Mouse (Mus musculus): ENCODE measurements around the gene F12. TPM values are rescaled to one million over a fixed set of nuclear protein-coding genes. Genes with fewer than 3 reads are reported as not detected.
A peak's percentile ranks its signal among the peaks of the same experiment; 100 is the strongest.

Gene F12
- total and polyA plus RNA-seq, 2 experiments from 2014 or later: 0.51 TPM; not detected in 1

GRCm38 (mm10) chr13:55465184-55465583, 38.6 kb upstream of the F12 start:
- peak overlapping the region; percentile 97 for H3K9ac ChIP-seq
- H3K36me3 ChIP-seq (ENCODE audit: insufficient read depth): peaks cover 5% of the 10 kb centered on the region; the same call in 1 of the 2 replicates
- peak overlapping the region; percentile 89 for H3K4me3 ChIP-seq (ENCODE audit: low read depth, low read length)
- DNase-seq (no peak), ATAC-seq (peak; percentile 9; the same call in 1 of the 2 replicates)
- H3K4me1 ChIP-seq (ENCODE audit: insufficient read depth): peaks cover 25% of the 10 kb centered on the region
- TF ChIP-seq CTCF (IDR thresholded peaks at IDR 0.05; ENCODE audit: low read depth): no peak
- H3K4me2 ChIP-seq (ENCODE audit: low read depth): peak overlapping the region; percentile 83
- H3K9me3 ChIP-seq (ENCODE audit: low read length): no peaks in the 10 kb centered on the region
- WGBS: 9% methylated on average over 3 of the region's 3 CpGs
- H3K27ac ChIP-seq (ENCODE audit: low read depth, low read length): peak overlapping the region; percentile 97
- H3K27me3 ChIP-seq (ENCODE audit: insufficient read depth, low read length): no peaks in the 10 kb centered on the region

- H3K4me1 ChIP-seq (ENCODE audit: insufficient read depth): peaks cover 22% of the 10 kb centered on the region
- peak; percentile 77 for ATAC-seq
Observed at GRCm38 (mm10) chr13:55464027-55464884, 37.7 kb upstream of the F12 start, which contains the start of gene Prr7. Prr7 (plus strand) TSS chr13:55464267.

GRCm38 (mm10) chr13:55463399-55464026, 36.9 kb upstream of the F12 start:
- Histone ChIP-seq H3K9me3 (ENCODE audit: low read length) (no peaks in the 10 kb centered on the region), H3K27ac (ENCODE audit: low read depth, low read length) (peak overlapping the region; percentile 97), H3K36me3 (ENCODE audit: insufficient read depth) (peaks cover 22% of the 10 kb centered on the region), H3K4me1 (ENCODE audit: insufficient read depth) (peaks cover 22% of the 10 kb centered on the region), H3K27me3 (ENCODE audit: insufficient read depth, low read length) (no peaks in the 10 kb centered on the region), H3K4me2 (ENCODE audit: low read depth) (peak overlapping the region; percentile 83), H3K4me3 (ENCODE audit: low read depth, low read length) (peak overlapping the region; percentile 89), H3K9ac (peak overlapping the region; percentile 97)
- no peak for TF ChIP-seq CTCF (IDR thresholded peaks at IDR 0.05; ENCODE audit: low read depth)
- DNase-seq (no peak), ATAC-seq (peak; percentile 4; the same call in 1 of the 2 replicates)
- WGBS: 5% methylated on average over 14 of the region's 14 CpGs

More at GRCm38 (mm10) chr13:55464027-55464884, 37.7 kb upstream of the F12 start, which contains the start of gene Prr7:
- Histone ChIP-seq H3K9me3 (ENCODE audit: low read length) (no peaks in the 10 kb centered on the region), H3K4me2 (ENCODE audit: low read depth) (peak within 1 kb of the TSS; percentile 83), H3K4me3 (ENCODE audit: low read depth, low read length) (peak within 1 kb of the TSS; percentile 89), H3K9ac (peak within 1 kb of the TSS; percentile 97), H3K36me3 (ENCODE audit: insufficient read depth) (peaks cover 14% of the 10 kb centered on the region), H3K27me3 (ENCODE audit: insufficient read depth, low read length) (no peaks in the 10 kb centered on the region), H3K27ac (ENCODE audit: low read depth, low read length) (peak within 1 kb of the TSS; percentile 97)
- TF ChIP-seq CTCF (IDR thresholded peaks at IDR 0.05; ENCODE audit: low read depth): no peak
- 2% methylated on average over 83 of the region's 84 CpGs for WGBS
- peak; percentile 92 for DNase-seq

GRCm38 (mm10) chr13:55462965-55463364, 36.4 kb upstream of the F12 start:
- no peak for TF ChIP-seq CTCF (IDR thresholded peaks at IDR 0.05; ENCODE audit: low read depth)
- Histone ChIP-seq H3K9ac (no peak overlapping the region), H3K27ac (ENCODE audit: low read depth, low read length) (no peak overlapping the region), H3K36me3 (ENCODE audit: insufficient read depth) (peaks cover 27% of the 10 kb centered on the region), H3K27me3 (ENCODE audit: insufficient read depth, low read length) (no peaks in the 10 kb centered on the region), H3K9me3 (ENCODE audit: low read length) (no peaks in the 10 kb centered on the region), H3K4me2 (ENCODE audit: low read depth) (peak overlapping the region; percentile 83; the same call in 1 of the 2 replicates), H3K4me1 (ENCODE audit: insufficient read depth) (peaks cover 22% of the 10 kb centered on the region), H3K4me3 (ENCODE audit: low read depth, low read length) (no peak overlapping the region)
- 65% methylated on average over 2 of the region's 2 CpGs for WGBS
- DNase-seq (no peak), ATAC-seq (no peak)

GRCm38 (mm10) chr13:55451785-55452549, 25.4 kb upstream of the F12 start:
- no peaks in the 10 kb centered on the region for H3K9me3 ChIP-seq (ENCODE audit: low read length)
- 95% methylated on average over 16 of the region's 16 CpGs for WGBS
- no peak for DNase-seq
- no peak overlapping the region for H3K9ac ChIP-seq
- no peaks in the 10 kb centered on the region for H3K27me3 ChIP-seq (ENCODE audit: insufficient read depth, low read length)
- peaks cover 65% of the 10 kb centered on the region for H3K36me3 ChIP-seq (ENCODE audit: insufficient read depth)
- no peak for ATAC-seq
- H3K4me3 ChIP-seq (ENCODE audit: low read depth, low read length): no peak overlapping the region
- no peaks in the 10 kb centered on the region for H3K4me1 ChIP-seq (ENCODE audit: insufficient read depth)
- no peak overlapping the region for H3K4me2 ChIP-seq (ENCODE audit: low read depth)
- no peak for TF ChIP-seq CTCF (IDR thresholded peaks at IDR 0.05; ENCODE audit: low read depth)
- no peak overlapping the region for H3K27ac ChIP-seq (ENCODE audit: low read depth, low read length)

GRCm38 (mm10) chr13:55451296-55451695, 24.7 kb upstream of the F12 start:
- Histone ChIP-seq H3K4me3 (ENCODE audit: low read depth, low read length) (no peak overlapping the region), H3K27me3 (ENCODE audit: insufficient read depth, low read length) (no peaks in the 10 kb centered on the region), H3K9ac (no peak overlapping the region), H3K27ac (ENCODE audit: low read depth, low read length) (no peak overlapping the region), H3K36me3 (ENCODE audit: insufficient read depth) (peaks cover 60% of the 10 kb centered on the region), H3K4me2 (ENCODE audit: low read depth) (no peak overlapping the region), H3K4me1 (ENCODE audit: insufficient read depth) (no peaks in the 10 kb centered on the region; the same call in 1 of the 2 replicates), H3K9me3 (ENCODE audit: low read length) (no peaks in the 10 kb centered on the region)
- WGBS: 93% methylated on average over 10 of the region's 10 CpGs
- TF ChIP-seq CTCF (IDR thresholded peaks at IDR 0.05; ENCODE audit: low read depth): no peak
- DNase-seq (no peak), ATAC-seq (no peak)
